Mouse (Mus musculus): Measurements from ENCODE around the gene Ddb2. TPM values are rescaled to one million over a fixed set of nuclear protein-coding genes. Genes with fewer than 3 reads are reported as not detected.
"Not testable (repeated sequence)": the region's sequence is repeated elsewhere in the genome, so short reads cannot be mapped to it uniquely, and the experiment has no call there.

Gene Ddb2
- polyA plus RNA-seq, 1 experiment from 2014 or later: 18.8 TPM

GRCm38 (mm10) chr2:91248366-91248765 is 11.6 kb upstream of the Ddb2 start:
- Histone ChIP-seq H3K36me3 (replicated peaks) (no peaks in the 10 kb centered on the region), H3K4me1 (no peaks in the 10 kb centered on the region), H3K27me3 (replicated peaks) (no peaks in the 10 kb centered on the region; the same call in 1 of the 2 replicates), H3K9me3 (no peaks in the 10 kb centered on the region), H3K4me2 (no peak overlapping the region), H3K9ac (no peak overlapping the region), H3K4me3 (no peak overlapping the region), H3K27ac (no peak overlapping the region)
- no peak for ATAC-seq (replicated peaks)
- WGBS: 92% methylated on average over 4 of the region's 4 CpGs

GRCm38 (mm10) chr2:91244557-91245228 is 7.9 kb upstream of the Ddb2 start:
- H3K27ac ChIP-seq: no peak overlapping the region
- H3K27me3 ChIP-seq (replicated peaks): no peaks in the 10 kb centered on the region
- H3K4me1 ChIP-seq: no peaks in the 10 kb centered on the region
- H3K36me3 ChIP-seq (replicated peaks): no peaks in the 10 kb centered on the region
- H3K9me3 ChIP-seq: no peaks in the 10 kb centered on the region
- ATAC-seq (replicated peaks): no peak
- no peak overlapping the region for H3K4me2 ChIP-seq
- H3K9ac ChIP-seq: no peak overlapping the region
- WGBS: 87% methylated on average over 5 of the region's 5 CpGs
- no peak overlapping the region for H3K4me3 ChIP-seq

GRCm38 (mm10) chr2:91243416-91243815 is 6.6 kb upstream of the Ddb2 start:
- H3K4me3 ChIP-seq: no peak overlapping the region
- no peak for ATAC-seq (replicated peaks)

GRCm38 (mm10) chr2:91242547-91242946 is 5.8 kb upstream of the Ddb2 start:
- Histone ChIP-seq H3K27me3 (replicated peaks) (no peaks in the 10 kb centered on the region), H3K4me1 (peaks cover 4% of the 10 kb centered on the region), H3K9ac (no peak overlapping the region), H3K27ac (no peak overlapping the region), H3K9me3 (no peaks in the 10 kb centered on the region), H3K4me2 (no peak overlapping the region), H3K36me3 (replicated peaks) (no peaks in the 10 kb centered on the region), H3K4me3 (no peak overlapping the region)
- no peak for ATAC-seq (replicated peaks)
- WGBS: 75% methylated on average over 5 of the region's 5 CpGs

More at GRCm38 (mm10) chr2:91243416-91243815, 6.6 kb upstream of the Ddb2 start:
- no peak overlapping the region for H3K27ac ChIP-seq
- no peak overlapping the region for H3K9ac ChIP-seq
- no peaks in the 10 kb centered on the region for H3K4me1 ChIP-seq
- no peaks in the 10 kb centered on the region for H3K9me3 ChIP-seq
- no peaks in the 10 kb centered on the region for H3K27me3 ChIP-seq (replicated peaks)
- H3K4me2 ChIP-seq: no peak overlapping the region
- no peaks in the 10 kb centered on the region for H3K36me3 ChIP-seq (replicated peaks)
- 55% methylated on average over 3 of the region's 3 CpGs for WGBS

GRCm38 (mm10) chr2:91237511-91238080 is 814 bp upstream of the Ddb2 start:
- H3K27me3 ChIP-seq (replicated peaks); H3K4me1 ChIP-seq; H3K36me3 ChIP-seq (replicated peaks); H3K9me3 ChIP-seq: not testable (repeated sequence)
- peak overlapping the region; percentile 73 for H3K9ac ChIP-seq
- H3K4me3 ChIP-seq: peak overlapping the region; percentile 73
- WGBS: 18% methylated on average over 4 of the region's 4 CpGs
- peak overlapping the region; percentile 92 for H3K27ac ChIP-seq
- peak; percentile 69 for ATAC-seq (replicated peaks)
- peak overlapping the region; percentile 88 for H3K4me2 ChIP-seq

GRCm38 (mm10) chr2:91229735-91230134 is 7.0 kb downstream of the Ddb2 start:
- no peak for ATAC-seq (replicated peaks)
- H3K27ac ChIP-seq: no peak overlapping the region
- H3K9me3 ChIP-seq: no peaks in the 10 kb centered on the region
- no peak overlapping the region for H3K9ac ChIP-seq
- H3K27me3 ChIP-seq (replicated peaks): no peaks in the 10 kb centered on the region
- no peak overlapping the region for H3K4me3 ChIP-seq
- no peak overlapping the region for H3K4me2 ChIP-seq
- 89% methylated on average over 2 of the region's 2 CpGs for WGBS
- no peaks in the 10 kb centered on the region for H3K4me1 ChIP-seq
- no peaks in the 10 kb centered on the region for H3K36me3 ChIP-seq (replicated peaks)

GRCm38 (mm10) chr2:91223614-91224013 is 13.2 kb downstream of the Ddb2 start:
- no peaks in the 10 kb centered on the region for H3K4me1 ChIP-seq

GRCm38 (mm10) chr2:91220501-91220900 is 16.3 kb downstream of the Ddb2 start:
- Histone ChIP-seq H3K4me2 (no peak overlapping the region), H3K36me3 (replicated peaks) (0 out of 2 replicates have a peak, but pooled peaks cover 6% of the 10 kb centered on the region), H3K4me3 (no peak overlapping the region), H3K4me1 (no peaks in the 10 kb centered on the region), H3K9me3 (no peaks in the 10 kb centered on the region), H3K27me3 (replicated peaks) (no peaks in the 10 kb centered on the region), H3K9ac (no peak overlapping the region), H3K27ac (no peak overlapping the region)
- WGBS: 95% methylated on average over 3 of the region's 3 CpGs
- no peak for ATAC-seq (replicated peaks)

More at GRCm38 (mm10) chr2:91223614-91224013, 13.2 kb downstream of the Ddb2 start:
- Histone ChIP-seq H3K4me3 (no peak overlapping the region), H3K27ac (no peak overlapping the region), H3K36me3 (replicated peaks) (no peaks in the 10 kb centered on the region), H3K27me3 (replicated peaks) (no peaks in the 10 kb centered on the region), H3K4me2 (no peak overlapping the region), H3K9me3 (no peaks in the 10 kb centered on the region), H3K9ac (no peak overlapping the region)
- no peak for ATAC-seq (replicated peaks)
- WGBS: 88% methylated on average over 2 of the region's 2 CpGs

- no peak for ATAC-seq (replicated peaks)
- no peaks in the 10 kb centered on the region for H3K9me3 ChIP-seq
- peaks cover 26% of the 10 kb centered on the region; the same call in 1 of the 2 replicates for H3K36me3 ChIP-seq (replicated peaks)
- H3K27ac ChIP-seq: no peak overlapping the region
- H3K27me3 ChIP-seq (replicated peaks): no peaks in the 10 kb centered on the region
- no peak overlapping the region for H3K4me3 ChIP-seq
- no peak overlapping the region for H3K4me2 ChIP-seq
- no peak overlapping the region for H3K9ac ChIP-seq
- WGBS: 67% methylated on average over 4 of the region's 4 CpGs
- no peaks in the 10 kb centered on the region for H3K4me1 ChIP-seq
These were observed 19.8 kb downstream of the Ddb2 start for GRCm38 (mm10) chr2:91217032-91217431.

GRCm38 (mm10) chr2:91213311-91213710 is 23.5 kb downstream of the Ddb2 start:
- Histone ChIP-seq H3K27me3 (replicated peaks) (no peaks in the 10 kb centered on the region), H3K4me1 (no peaks in the 10 kb centered on the region), H3K4me2 (no peak overlapping the region), H3K4me3 (no peak overlapping the region), H3K9me3 (no peaks in the 10 kb centered on the region), H3K27ac (no peak overlapping the region), H3K9ac (no peak overlapping the region), H3K36me3 (replicated peaks) (peaks cover 59% of the 10 kb centered on the region)
- ATAC-seq (replicated peaks): no peak

GRCm38 (mm10) chr2:91206254-91206775 is 30.5 kb downstream of the Ddb2 start:
- Histone ChIP-seq H3K27ac (no peak overlapping the region), H3K36me3 (replicated peaks) (peaks cover 47% of the 10 kb centered on the region), H3K9me3 (no peaks in the 10 kb centered on the region), H3K4me3 (no peak overlapping the region), H3K4me1 (peaks cover 27% of the 10 kb centered on the region), H3K27me3 (replicated peaks) (no peaks in the 10 kb centered on the region), H3K4me2 (no peak overlapping the region), H3K9ac (no peak overlapping the region)
- ATAC-seq (replicated peaks): no peak
- 90% methylated on average over 9 of the region's 9 CpGs for WGBS

GRCm38 (mm10) chr2:91202972-91203656 is 33.7 kb downstream of the Ddb2 start:
- Histone ChIP-seq H3K4me3 (peak overlapping the region; percentile 82), H3K9ac (peak overlapping the region; percentile 91), H3K4me2 (peak overlapping the region; percentile 63), H3K27me3 (replicated peaks) (no peaks in the 10 kb centered on the region), H3K27ac (peak overlapping the region; percentile 85), H3K9me3 (no peaks in the 10 kb centered on the region), H3K4me1 (peaks cover 27% of the 10 kb centered on the region), H3K36me3 (replicated peaks) (peaks cover 19% of the 10 kb centered on the region)
- WGBS: 15% methylated on average over 20 of the region's 20 CpGs
- no peak; the same call in 1 of the 2 replicates for ATAC-seq (replicated peaks)
